Mouse (Mus musculus) small intestine, adult 2 months (tissue): Measurements from ENCODE around the gene Hist2h3c1.
"Not testable (repeated sequence)": the region's sequence is repeated elsewhere in the genome, so short reads cannot be mapped to it uniquely, and the experiment has no call there.

Source experiments
- CTCF ChIP-seq: fragments of 200-500 bp; IDR thresholded peaks from 2 replicates; pipeline ENCODE4 v1.5.1; 2012; ENCODE audit warnings: low read depth, mild to moderate bottlenecking, control low read depth, inconsistent platforms, low read length, moderate library complexity, mixed read lengths; ENCODE audit not compliant: insufficient replicate concordance, insufficient read length; ENCODE audit errors: extremely low read depth
- POLR2A ChIP-seq: fragments of 200-500 bp; IDR thresholded peaks from 2 replicates; pipeline ENCODE4 v1.6.1; 2012; ENCODE audit warnings: low read depth, mild to moderate bottlenecking, control low read depth, inconsistent platforms, low read length, moderate library complexity

- not testable (repeated sequence) for TF ChIP-seq POLR2A, CTCF
Observed at GRCm38 (mm10) chr3:96268776-96269378, 22.4 kb downstream of the Hist2h3c1 start.
